Mouse (Mus musculus): ENCODE measurements around the gene Pkn3. TPM values are rescaled to one million over a fixed set of nuclear protein-coding genes. Genes with fewer than 3 reads are reported as not detected.

Gene Pkn3
- polyA plus RNA-seq, 1 experiment: 7.8 TPM

DNA sequence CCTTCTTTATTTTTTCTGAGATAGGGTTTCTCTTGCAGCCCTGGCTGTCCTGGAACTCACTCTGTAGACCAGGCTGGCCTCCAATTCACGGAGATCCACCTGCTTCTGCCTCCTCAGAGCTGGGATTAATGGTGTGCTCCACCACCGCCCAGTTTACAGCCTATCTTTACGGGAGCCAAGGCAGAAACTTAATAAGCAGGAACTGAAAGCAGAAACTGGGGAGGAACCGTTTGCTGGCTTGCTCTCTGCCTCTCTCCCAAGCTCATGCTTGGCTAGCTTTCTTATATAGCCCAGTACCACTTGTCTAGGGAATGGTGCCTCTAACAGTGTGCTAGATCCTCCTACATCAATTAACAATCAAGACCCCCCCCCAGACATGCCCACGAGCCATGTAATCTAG is 6.6 kb downstream of the Pkn3 start:
- WGBS: 57% methylated on average over 5 of the region's 5 CpGs
- no peaks in the 10 kb centered on the region for H3K36me3 ChIP-seq (ENCODE audit: control insufficient read depth, insufficient read depth, low read length)
- no peaks in the 10 kb centered on the region; the same call in 1 of the 2 replicates for H3K4me1 ChIP-seq (ENCODE audit: control insufficient read depth, insufficient read depth, insufficient read length, low read length)
- H3K27me3 ChIP-seq (ENCODE audit: control insufficient read depth, insufficient read depth, low read length): no peaks in the 10 kb centered on the region
- H3K27ac ChIP-seq (ENCODE audit: insufficient read depth, low read depth, low read length): no peak overlapping the region
- no peak overlapping the region for H3K4me3 ChIP-seq (ENCODE audit: low read depth, low read length)
- no peak for TF ChIP-seq POLR2A (IDR thresholded peaks at IDR 0.05; ENCODE audit: low read depth, low read length)
- TF ChIP-seq CTCF (IDR thresholded peaks at IDR 0.05; ENCODE audit: extremely low read depth, insufficient read length, insufficient replicate concordance, low read depth, low read length): no peak

DNA sequence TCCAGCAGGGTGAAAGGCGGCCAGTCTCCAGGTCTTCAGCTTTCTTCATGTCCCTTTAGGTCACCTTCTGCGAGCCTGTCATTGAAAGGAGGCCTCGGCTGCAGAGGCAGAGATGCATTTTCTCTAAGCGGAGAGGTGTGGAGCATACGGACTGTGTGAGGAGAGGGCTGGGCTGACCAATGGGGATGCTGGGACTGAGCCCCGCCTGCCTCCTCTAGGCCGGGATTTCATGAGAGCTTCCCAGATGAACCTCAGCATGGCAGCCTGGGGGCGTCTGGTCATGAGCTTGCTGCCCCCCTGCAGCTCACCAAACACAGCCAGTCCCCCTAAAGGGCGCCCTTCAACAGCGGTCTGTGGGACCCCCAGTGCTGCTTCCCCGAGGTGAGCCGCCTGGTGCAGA is 7.1 kb downstream of the Pkn3 start:
- H3K4me3 ChIP-seq (ENCODE audit: low read depth, low read length): no peak overlapping the region
- 75% methylated on average over 12 of the region's 12 CpGs for WGBS
- TF ChIP-seq CTCF (IDR thresholded peaks at IDR 0.05; ENCODE audit: extremely low read depth, insufficient read length, insufficient replicate concordance, low read depth, low read length) (no peak), POLR2A (IDR thresholded peaks at IDR 0.05; ENCODE audit: low read depth, low read length) (no peak)
- no peak overlapping the region for H3K27ac ChIP-seq (ENCODE audit: insufficient read depth, low read depth, low read length)
- no peaks in the 10 kb centered on the region; the same call in 1 of the 2 replicates for H3K4me1 ChIP-seq (ENCODE audit: control insufficient read depth, insufficient read depth, insufficient read length, low read length)
- H3K36me3 ChIP-seq (ENCODE audit: control insufficient read depth, insufficient read depth, low read length): no peaks in the 10 kb centered on the region
- no peaks in the 10 kb centered on the region for H3K27me3 ChIP-seq (ENCODE audit: control insufficient read depth, insufficient read depth, low read length)

DNA sequence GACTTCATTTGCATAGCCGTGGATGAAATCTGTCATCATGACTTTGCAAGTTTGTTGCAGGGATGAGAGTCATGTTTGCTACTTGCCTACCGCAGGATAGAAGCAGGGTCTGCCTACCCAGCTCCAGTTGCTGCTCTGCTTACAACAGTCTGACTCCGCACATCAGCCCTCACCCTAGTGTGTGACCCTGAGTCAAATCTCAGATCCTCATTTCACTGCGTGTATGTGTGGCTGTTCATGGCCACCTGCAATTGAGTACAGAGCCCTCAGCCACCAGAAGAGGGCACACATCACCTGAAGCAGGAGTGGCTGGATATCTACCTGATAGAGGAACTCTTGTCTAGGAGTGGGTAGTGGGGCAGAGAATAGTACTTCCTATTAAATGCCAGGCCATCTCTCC is 9.8 kb downstream of the Pkn3 start:
- Histone ChIP-seq H3K27me3 (ENCODE audit: control insufficient read depth, insufficient read depth, low read length) (no peaks in the 10 kb centered on the region), H3K36me3 (ENCODE audit: control insufficient read depth, insufficient read depth, low read length) (peaks cover 11% of the 10 kb centered on the region), H3K27ac (ENCODE audit: insufficient read depth, low read depth, low read length) (no peak overlapping the region), H3K4me1 (ENCODE audit: control insufficient read depth, insufficient read depth, insufficient read length, low read length) (no peaks in the 10 kb centered on the region; the same call in 1 of the 2 replicates), H3K4me3 (ENCODE audit: low read depth, low read length) (no peak overlapping the region)
- WGBS: 91% methylated on average over 4 of the region's 4 CpGs
- TF ChIP-seq CTCF (IDR thresholded peaks at IDR 0.05; ENCODE audit: extremely low read depth, insufficient read length, insufficient replicate concordance, low read depth, low read length) (no peak), POLR2A (IDR thresholded peaks at IDR 0.05; ENCODE audit: low read depth, low read length) (no peak)

DNA sequence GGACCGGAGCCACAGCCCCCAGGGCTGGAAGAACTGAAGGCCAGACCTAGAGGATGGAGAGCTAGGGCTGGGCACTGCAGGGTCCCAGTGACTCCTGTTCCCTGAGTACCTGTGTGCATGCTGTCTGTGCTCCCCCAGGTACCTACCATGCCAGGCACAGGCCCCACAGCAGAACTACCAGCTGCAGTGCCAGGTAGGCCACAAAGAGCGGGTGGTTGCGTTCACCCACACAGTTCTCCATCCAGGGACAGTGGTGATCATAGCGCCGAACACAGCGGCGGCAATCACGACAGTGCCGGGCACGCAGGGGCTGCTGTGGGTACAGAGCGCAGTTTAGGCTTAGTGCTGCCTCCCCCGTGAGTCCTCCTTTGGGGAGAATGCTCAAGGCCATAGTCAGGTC is 14.0 kb downstream of the Pkn3 start:
- Histone ChIP-seq H3K27ac (ENCODE audit: insufficient read depth, low read depth, low read length) (no peak overlapping the region), H3K4me1 (ENCODE audit: control insufficient read depth, insufficient read depth, insufficient read length, low read length) (peaks cover 3% of the 10 kb centered on the region; the same call in 1 of the 2 replicates), H3K36me3 (ENCODE audit: control insufficient read depth, insufficient read depth, low read length) (peaks cover 11% of the 10 kb centered on the region), H3K4me3 (ENCODE audit: low read depth, low read length) (no peak overlapping the region), H3K27me3 (ENCODE audit: control insufficient read depth, insufficient read depth, low read length) (no peaks in the 10 kb centered on the region)
- TF ChIP-seq POLR2A (IDR thresholded peaks at IDR 0.05; ENCODE audit: low read depth, low read length) (no peak), CTCF (IDR thresholded peaks at IDR 0.05; ENCODE audit: extremely low read depth, insufficient read length, insufficient replicate concordance, low read depth, low read length) (no peak)
- 98% methylated on average over 12 of the region's 12 CpGs for WGBS

DNA sequence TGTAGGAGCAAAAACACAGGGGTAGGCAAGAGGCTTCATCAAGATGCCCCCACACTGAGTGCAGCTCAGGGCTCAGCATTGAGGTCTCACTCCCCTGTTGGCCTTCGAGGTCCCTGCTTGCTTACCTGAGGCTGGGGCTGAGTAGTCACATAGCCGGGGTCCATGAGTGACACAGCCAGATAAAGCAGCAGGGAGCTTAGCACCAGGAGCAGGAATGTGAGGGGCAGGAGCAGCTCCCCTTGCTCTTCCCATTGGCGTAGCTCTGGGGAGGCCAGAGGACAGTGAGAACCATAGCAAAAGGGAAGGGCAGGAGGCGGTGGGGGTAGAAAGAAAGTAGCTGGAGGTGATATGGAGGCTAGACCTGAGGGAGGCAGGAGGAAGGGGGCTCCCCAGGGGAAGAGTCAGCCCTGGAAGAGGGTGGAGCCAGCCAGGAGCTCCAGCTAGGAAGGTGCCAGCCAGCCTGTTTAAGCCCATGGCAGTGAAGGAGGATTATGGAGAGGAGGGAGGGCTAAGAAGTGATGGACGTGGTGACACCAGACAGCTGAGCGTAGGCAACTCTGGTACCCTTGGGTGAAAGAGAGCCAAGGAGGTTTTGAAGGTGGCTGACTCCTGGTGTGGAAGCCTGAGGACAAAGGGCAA is 14.9 kb downstream of the Pkn3 start:
- H3K4me3 ChIP-seq (ENCODE audit: low read depth, low read length): peak overlapping the region; percentile 89
- 56% methylated on average over 6 of the region's 6 CpGs for WGBS
- H3K27ac ChIP-seq (ENCODE audit: insufficient read depth, low read depth, low read length): no peak overlapping the region
- no peak for TF ChIP-seq POLR2A (IDR thresholded peaks at IDR 0.05; ENCODE audit: low read depth, low read length)
- TF ChIP-seq CTCF (IDR thresholded peaks at IDR 0.05; ENCODE audit: extremely low read depth, insufficient read length, insufficient replicate concordance, low read depth, low read length): no peak
- no peaks in the 10 kb centered on the region for H3K27me3 ChIP-seq (ENCODE audit: control insufficient read depth, insufficient read depth, low read length)
- peaks cover 11% of the 10 kb centered on the region for H3K36me3 ChIP-seq (ENCODE audit: control insufficient read depth, insufficient read depth, low read length)
- H3K4me1 ChIP-seq (ENCODE audit: control insufficient read depth, insufficient read depth, insufficient read length, low read length): peaks cover 3% of the 10 kb centered on the region; the same call in 1 of the 2 replicates

DNA sequence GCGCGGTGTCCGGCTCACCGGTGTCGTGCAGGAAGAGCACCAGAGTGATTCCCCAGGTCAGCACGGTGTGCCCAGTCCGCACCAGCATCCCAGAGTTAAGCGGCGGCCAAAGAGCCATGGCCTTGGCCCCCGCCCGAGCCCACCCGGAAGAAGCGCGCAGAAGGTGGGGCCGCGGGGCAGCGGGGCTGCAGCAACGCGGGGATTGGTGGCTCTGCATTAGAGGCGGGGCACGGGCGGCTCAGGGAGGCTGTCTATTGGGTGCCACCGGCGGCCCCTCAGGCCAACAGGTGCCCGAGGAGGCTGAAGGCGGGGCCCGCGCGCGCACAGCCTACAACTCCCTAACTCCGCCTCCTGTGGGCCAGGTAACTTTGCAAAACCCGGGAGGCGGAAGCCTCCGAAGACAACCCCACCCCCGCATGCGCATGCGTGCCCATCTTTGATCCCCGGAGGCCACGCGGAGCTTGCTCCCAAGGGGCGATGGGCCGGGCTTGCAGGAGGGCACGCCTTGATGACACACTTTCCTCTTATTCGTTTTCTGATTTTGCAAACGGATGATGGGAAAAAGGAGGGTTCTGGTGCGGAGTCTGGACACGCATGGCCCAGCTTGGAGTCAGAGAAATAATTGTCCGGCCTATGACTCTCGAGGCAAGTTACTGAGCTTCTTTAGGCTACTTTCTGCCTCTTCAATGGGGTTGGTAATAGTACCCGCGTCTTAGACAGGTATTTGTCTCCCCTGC is 16.2 kb downstream of the Pkn3 start, which contains the start of gene Zdhhc12:
TSS of gene Zdhhc12 (minus strand) at position 178 of the 737 bp plus-strand sequence.
- peak within 1 kb of the TSS; percentile 65 for H3K27ac ChIP-seq (ENCODE audit: insufficient read depth, low read depth, low read length)
- WGBS: under 1% methylated on average over 51 of the region's 51 CpGs
- H3K36me3 ChIP-seq (ENCODE audit: control insufficient read depth, insufficient read depth, low read length): peaks cover 11% of the 10 kb centered on the region
- peaks cover 3% of the 10 kb centered on the region; the same call in 1 of the 2 replicates for H3K4me1 ChIP-seq (ENCODE audit: control insufficient read depth, insufficient read depth, insufficient read length, low read length)
- H3K4me3 ChIP-seq (ENCODE audit: low read depth, low read length): peak within 1 kb of the TSS; percentile 89
- no peaks in the 10 kb centered on the region for H3K27me3 ChIP-seq (ENCODE audit: control insufficient read depth, insufficient read depth, low read length)
- TF ChIP-seq POLR2A (IDR thresholded peaks at IDR 0.05; ENCODE audit: low read depth, low read length) (peak; percentile 51; the same call in 1 of the 2 replicates), CTCF (IDR thresholded peaks at IDR 0.05; ENCODE audit: extremely low read depth, insufficient read length, insufficient replicate concordance, low read depth, low read length) (no peak)

DNA sequence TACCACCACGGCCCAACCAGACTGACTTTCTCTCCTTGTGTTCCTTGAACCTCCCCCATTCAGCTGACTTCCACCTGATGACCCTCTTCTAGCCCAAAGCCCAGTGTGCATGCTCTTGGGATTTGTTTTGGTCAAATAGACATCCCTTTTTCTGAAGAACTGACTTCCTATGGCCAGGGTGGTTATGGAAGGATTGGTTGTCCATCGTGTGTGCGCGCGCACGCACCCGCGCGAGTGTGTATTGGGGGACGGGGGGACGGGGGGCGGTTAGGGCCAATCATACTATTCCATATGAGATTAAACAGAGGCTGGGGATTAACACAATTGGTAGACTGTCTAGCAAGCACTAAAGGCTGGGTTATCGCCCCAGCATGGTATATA is 16.7 kb downstream of the Pkn3 start:
- Histone ChIP-seq H3K4me1 (ENCODE audit: control insufficient read depth, insufficient read depth, insufficient read length, low read length) (peaks cover 3% of the 10 kb centered on the region; the same call in 1 of the 2 replicates), H3K27me3 (ENCODE audit: control insufficient read depth, insufficient read depth, low read length) (no peaks in the 10 kb centered on the region), H3K36me3 (ENCODE audit: control insufficient read depth, insufficient read depth, low read length) (peaks cover 11% of the 10 kb centered on the region), H3K4me3 (ENCODE audit: low read depth, low read length) (peak overlapping the region; percentile 89), H3K27ac (ENCODE audit: insufficient read depth, low read depth, low read length) (peak overlapping the region; percentile 65)
- TF ChIP-seq CTCF (IDR thresholded peaks at IDR 0.05; ENCODE audit: extremely low read depth, insufficient read length, insufficient replicate concordance, low read depth, low read length) (no peak), POLR2A (IDR thresholded peaks at IDR 0.05; ENCODE audit: low read depth, low read length) (no peak)
- WGBS: 2% methylated on average over 13 of the region's 13 CpGs
